Mouse (Mus musculus) ES-E14 (cell line): ENCODE data around the gene Lrrc55.

ENCODE experiments used
- CHD2 ChIP-seq: IDR thresholded peaks from 2 replicates; pipeline ENCODE4 v1.6.1; 2014; ENCODE audit warnings: mild to moderate bottlenecking, low read depth, low read length, inconsistent platforms
- MAFK ChIP-seq: IDR thresholded peaks from 2 replicates; pipeline ENCODE4 v1.6.1; 2014; ENCODE audit warnings: mild to moderate bottlenecking, low read depth, low read length, inconsistent platforms; ENCODE audit not compliant: insufficient read depth
- ZC3H11A ChIP-seq: IDR thresholded peaks from 2 replicates; pipeline ENCODE4 v1.6.1; 2012; ENCODE audit warnings: low read depth, mild to moderate bottlenecking, inconsistent platforms, low read length, borderline replicate concordance
- ZNF384 ChIP-seq: IDR thresholded peaks from 2 replicates; pipeline ENCODE4 v1.6.1; 2012; ENCODE audit warnings: low read depth, low read length, inconsistent platforms

DNA sequence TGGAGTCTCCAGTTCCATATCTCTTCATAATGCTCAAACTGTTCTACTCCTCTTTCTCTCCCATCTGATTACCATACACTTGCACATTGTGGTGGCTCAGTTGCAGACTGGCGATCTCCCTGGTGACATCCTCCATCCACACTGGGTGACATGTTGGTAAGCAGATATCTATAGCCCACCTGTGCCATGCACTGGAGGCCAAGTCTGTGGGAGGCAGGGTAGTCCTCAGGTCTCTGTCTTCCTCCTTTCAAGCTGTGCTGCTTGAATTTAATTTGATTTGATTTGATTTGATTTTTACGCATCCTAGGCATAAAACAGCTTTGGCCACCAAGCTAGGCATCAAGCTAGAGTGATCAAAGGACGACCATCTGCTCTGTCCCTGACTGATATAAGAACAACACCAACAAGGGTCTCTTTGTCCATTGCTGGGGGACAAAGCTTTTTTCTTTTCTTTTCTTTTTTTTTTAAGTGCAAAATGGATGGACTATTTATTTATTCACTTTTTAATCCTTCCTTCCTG, 30.9 kb upstream of the Lrrc55 start:
- TF ChIP-seq ZC3H11A, result no peak
- no peak for TF ChIP-seq CHD2
- no peak for TF ChIP-seq MAFK
- TF ChIP-seq ZNF384, result no peak
